Mouse (Mus musculus) ES-E14 (cell line): ENCODE measurements at regions not wholly inside any gene's neighbourhood (a gene's known extent, or its start where the extent isn't known, plus 50 kb on each side); places are given as distances from the start of the nearest gene placed in this dataset.

ENCODE experiments used
- CHD2 ChIP-seq: IDR thresholded peaks from 2 replicates; pipeline ENCODE4 v1.6.1; 2014; ENCODE audit warnings: mild to moderate bottlenecking, low read depth, low read length, inconsistent platforms
- HCFC1 ChIP-seq: IDR thresholded peaks from 2 replicates; pipeline ENCODE4 v1.6.1; 2012; ENCODE audit warnings: low read length, inconsistent platforms, borderline replicate concordance; ENCODE audit not compliant: insufficient read depth
- MAFK ChIP-seq: IDR thresholded peaks from 2 replicates; pipeline ENCODE4 v1.6.1; 2014; ENCODE audit warnings: mild to moderate bottlenecking, low read depth, low read length, inconsistent platforms; ENCODE audit not compliant: insufficient read depth
- ZC3H11A ChIP-seq: IDR thresholded peaks from 2 replicates; pipeline ENCODE4 v1.6.1; 2012; ENCODE audit warnings: low read depth, mild to moderate bottlenecking, inconsistent platforms, low read length, borderline replicate concordance
- ZNF384 ChIP-seq: IDR thresholded peaks from 2 replicates; pipeline ENCODE4 v1.6.1; 2012; ENCODE audit warnings: low read depth, low read length, inconsistent platforms

DNA sequence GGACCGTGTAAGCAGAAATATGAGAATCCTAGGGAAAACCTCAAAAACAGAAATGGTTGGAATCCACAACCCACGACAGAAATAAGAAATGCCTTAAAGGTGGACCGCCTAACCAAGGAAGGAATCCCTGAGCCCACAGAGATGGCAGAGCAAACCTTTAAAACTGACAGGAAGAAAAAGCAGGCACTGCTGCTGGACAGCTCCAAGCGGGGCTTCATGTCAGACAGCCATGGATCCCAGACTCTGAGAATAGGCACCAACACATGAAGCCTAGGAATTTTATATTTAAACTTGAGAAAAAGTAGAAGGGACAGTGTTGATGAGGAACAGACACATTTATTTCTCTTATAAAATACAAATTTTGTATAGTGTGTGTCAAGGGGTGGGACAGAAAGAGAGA lies 379.1 kb downstream of the Gxylt1 start:
- no peak for TF ChIP-seq HCFC1
- TF ChIP-seq CHD2, result no peak
- no peak for TF ChIP-seq ZNF384
- TF ChIP-seq MAFK, result no peak
- TF ChIP-seq ZC3H11A, result no peak
